Mouse (Mus musculus): ENCODE measurements at regions not wholly inside any gene's neighbourhood (a gene's known extent, or its start where the extent isn't known, plus 50 kb on each side); places are given as distances from the start of the nearest gene placed in this dataset.

DNA sequence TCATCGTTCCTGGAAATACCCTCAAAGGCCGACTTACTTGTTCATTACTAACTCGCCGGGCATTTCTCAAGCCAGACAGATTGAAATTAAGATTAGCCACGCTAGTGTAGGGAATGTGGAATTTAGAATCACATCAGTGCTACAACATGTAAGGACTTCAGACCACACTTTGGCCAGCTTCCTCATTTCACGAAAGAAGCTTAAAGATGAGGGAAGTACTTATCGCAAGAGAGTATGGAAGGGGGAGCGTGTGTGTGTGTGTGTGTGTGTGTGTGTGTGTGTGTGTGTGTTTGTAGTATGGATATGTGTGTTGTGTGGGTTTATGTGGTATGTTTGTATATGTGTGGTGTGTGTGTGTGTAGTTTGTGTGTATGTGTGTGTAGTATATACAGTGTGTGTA lies 99.3 kb upstream of the Plcl2 start:
- no peak for TF ChIP-seq POLR2A (IDR thresholded peaks at IDR 0.05; ENCODE audit: extremely low read depth, insufficient read depth, low read length)
- TF ChIP-seq CTCF (IDR thresholded peaks at IDR 0.05; ENCODE audit: extremely low read depth, insufficient read depth, low read length): no peak
